ENCODE assay signal across 29 mouse cellular contexts in the genomic region with DNA sequence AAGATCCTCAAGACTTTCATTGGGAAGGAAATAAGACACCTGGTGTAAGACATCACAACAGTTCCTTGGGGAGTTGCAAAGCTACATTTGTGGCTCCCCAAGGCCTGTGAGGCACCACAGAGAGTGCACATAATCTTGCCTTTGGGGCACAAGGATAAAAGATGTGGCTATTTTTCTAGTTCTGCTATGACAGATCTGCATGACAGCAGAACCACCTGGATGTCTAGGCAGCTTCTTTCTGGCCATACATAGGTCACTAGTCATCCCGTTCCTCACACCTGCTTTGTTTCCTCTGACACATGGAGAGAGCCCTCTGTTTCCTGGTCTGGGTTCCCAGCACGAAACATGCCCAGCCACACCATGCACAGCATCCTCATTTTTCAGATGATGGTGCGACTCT.
"Had no signal": no experiment of that assay in that cellular context is flagged by ENCODE, and none has a peak within 500 bp of the region (broad histone marks: within the 10 kb centered on the region; RNA-seq: fewer than 3 reads in every experiment).

No protein-coding gene starts in this region.

- H3K27me3 ChIP-seq: limb, embryonic 12.5 days; limb, embryonic 13.5 days; limb, embryonic 15.5 days; liver, embryonic 12.5 days; liver, embryonic 13.5 days; liver, embryonic 15.5 days; lung, embryonic 15.5 days; megakaryocyte, embryonic 14.5 days; midbrain, embryonic 12.5 days; midbrain, embryonic 13.5 days; midbrain, embryonic 15.5 days had no signal

- H3K4me2 ChIP-seq: limb, embryonic 12.5 days; limb, embryonic 13.5 days; limb, embryonic 15.5 days; liver, embryonic 11.5 days; liver, embryonic 12.5 days; liver, embryonic 13.5 days; liver, embryonic 15.5 days; lung, embryonic 14.5 days; lung, embryonic 15.5 days; midbrain, embryonic 11.5 days; midbrain, embryonic 12.5 days; midbrain, embryonic 13.5 days; midbrain, embryonic 15.5 days had no signal

- H3K4me3 ChIP-seq: limb, embryonic 10.5 days; limb, embryonic 12.5 days; limb, embryonic 13.5 days; limb, embryonic 15.5 days; liver, embryonic 12.5 days; liver, embryonic 13.5 days; liver, embryonic 15.5 days; lung, embryonic 15.5 days; megakaryocyte, embryonic 14.5 days; midbrain, embryonic 10.5 days; midbrain, embryonic 12.5 days; midbrain, embryonic 13.5 days; midbrain, embryonic 15.5 days; myocyte had no signal

- H3K9me3 ChIP-seq: limb, embryonic 10.5 days; limb, embryonic 12.5 days; limb, embryonic 13.5 days; limb, embryonic 15.5 days; liver, embryonic 12.5 days; liver, embryonic 13.5 days; liver, embryonic 15.5 days; lung, embryonic 15.5 days; midbrain, embryonic 10.5 days; midbrain, embryonic 12.5 days; midbrain, embryonic 15.5 days had no signal

- H3K27ac ChIP-seq: limb, embryonic 10.5 days; limb, embryonic 12.5 days; limb, embryonic 13.5 days; limb, embryonic 15.5 days; liver, embryonic 12.5 days; liver, embryonic 13.5 days; liver, embryonic 14.5 days; liver, embryonic 15.5 days; lung, embryonic 15.5 days; macrophage; midbrain, embryonic 10.5 days; midbrain, embryonic 12.5 days; midbrain, embryonic 13.5 days; midbrain, embryonic 15.5 days had no signal

- H3K9ac ChIP-seq: limb, embryonic 12.5 days; limb, embryonic 13.5 days; limb, embryonic 15.5 days; liver, embryonic 12.5 days; liver, embryonic 13.5 days; liver, embryonic 14.5 days; liver, embryonic 15.5 days; liver, postnatal 0 days; lung, embryonic 14.5 days; lung, embryonic 15.5 days; midbrain, embryonic 12.5 days; midbrain, embryonic 13.5 days; midbrain, embryonic 15.5 days had no signal

- H3K4me1 ChIP-seq: limb, embryonic 10.5 days; limb, embryonic 12.5 days; limb, embryonic 13.5 days; limb, embryonic 15.5 days; liver, embryonic 12.5 days; liver, embryonic 13.5 days; liver, embryonic 15.5 days; lung, embryonic 15.5 days; megakaryocyte, embryonic 14.5 days; midbrain, embryonic 10.5 days; midbrain, embryonic 12.5 days; midbrain, embryonic 13.5 days; midbrain, embryonic 15.5 days had no signal

- DNase-seq: left cerebral cortex, postnatal 4 days; liver; liver, embryonic 13.5 days; liver, postnatal 0 days; lung, adult 18-20 months; lung, adult 2 months; lung, embryonic 14.5 days; lung, postnatal 10 days; lung, postnatal 14 days; lung, postnatal 36 days; lung, postnatal 4 days; midbrain, embryonic 14.5 days had no signal

- H3K36me3 ChIP-seq: limb, embryonic 10.5 days; limb, embryonic 12.5 days; limb, embryonic 13.5 days; limb, embryonic 15.5 days; liver, embryonic 12.5 days; liver, embryonic 13.5 days; liver, embryonic 15.5 days; lung, embryonic 15.5 days; midbrain, embryonic 10.5 days; midbrain, embryonic 12.5 days; midbrain, embryonic 13.5 days; midbrain, embryonic 15.5 days had no signal
